Mouse (Mus musculus): ENCODE data around the gene Trub2. TPM values are rescaled to one million over a fixed set of nuclear protein-coding genes. Genes with fewer than 3 reads are reported as not detected.

Trub2 gene
- polyA plus RNA-seq, 1 experiment, result 42.8 TPM

- H3K27ac ChIP-seq (ENCODE audit: insufficient read depth, low read length), result no peak overlapping the region
- no peak for TF ChIP-seq POLR2A (IDR thresholded peaks at IDR 0.05; ENCODE audit: borderline replicate concordance, insufficient read depth, low read length)
- H3K4me1 ChIP-seq (ENCODE audit: control insufficient read depth, insufficient read depth, low read length), result peaks cover 8% of the 10 kb centered on the region; the same call in 1 of the 2 replicates
Observed at GRCm38 (mm10) chr2:29737209-29737925, 50.9 kb downstream of the Trub2 start.

GRCm38 (mm10) chr2:29735708-29736107, 52.6 kb downstream of the Trub2 start:
- 91% methylated on average over 12 of the region's 12 CpGs for WGBS
- no peak overlapping the region for H3K27ac ChIP-seq (ENCODE audit: insufficient read depth, low read length)
- no peak overlapping the region for H3K4me3 ChIP-seq (replicated peaks; ENCODE audit: insufficient read depth, low read depth, low read length)
- TF ChIP-seq POLR2A (IDR thresholded peaks at IDR 0.05; ENCODE audit: borderline replicate concordance, insufficient read depth, low read length) (no peak), CTCF (IDR thresholded peaks at IDR 0.05; ENCODE audit: borderline replicate concordance, insufficient read depth, low read depth, low read length) (no peak)
- H3K4me1 ChIP-seq (ENCODE audit: control insufficient read depth, insufficient read depth, low read length), result peaks cover 8% of the 10 kb centered on the region; the same call in 1 of the 2 replicates
- H3K27me3 ChIP-seq (ENCODE audit: control insufficient read depth, insufficient read depth, low read length), result no peaks in the 10 kb centered on the region
- DNase-seq, result no peak

More at GRCm38 (mm10) chr2:29737209-29737925, 50.9 kb downstream of the Trub2 start:
- 45% methylated on average over 12 of the region's 12 CpGs for WGBS
- DNase-seq, result no peak
- Histone ChIP-seq H3K27me3 (ENCODE audit: control insufficient read depth, insufficient read depth, low read length) (no peaks in the 10 kb centered on the region), H3K4me3 (replicated peaks; ENCODE audit: insufficient read depth, low read depth, low read length) (no peak overlapping the region)

GRCm38 (mm10) chr2:29733348-29733747, 55.0 kb downstream of the Trub2 start:
- WGBS, result 84% methylated on average over 5 of the region's 5 CpGs
- TF ChIP-seq POLR2A (IDR thresholded peaks at IDR 0.05; ENCODE audit: borderline replicate concordance, insufficient read depth, low read length) (no peak), CTCF (IDR thresholded peaks at IDR 0.05; ENCODE audit: borderline replicate concordance, insufficient read depth, low read depth, low read length) (no peak)
- peaks cover 8% of the 10 kb centered on the region; the same call in 1 of the 2 replicates for H3K4me1 ChIP-seq (ENCODE audit: control insufficient read depth, insufficient read depth, low read length)
- H3K27ac ChIP-seq (ENCODE audit: insufficient read depth, low read length), result no peak overlapping the region
- DNase-seq, result no peak
- H3K4me3 ChIP-seq (replicated peaks; ENCODE audit: insufficient read depth, low read depth, low read length), result no peak overlapping the region
- H3K27me3 ChIP-seq (ENCODE audit: control insufficient read depth, insufficient read depth, low read length), result no peaks in the 10 kb centered on the region

GRCm38 (mm10) chr2:29732559-29732958, 55.7 kb downstream of the Trub2 start:
- no peaks in the 10 kb centered on the region for H3K27me3 ChIP-seq (ENCODE audit: control insufficient read depth, insufficient read depth, low read length)
- H3K27ac ChIP-seq (ENCODE audit: insufficient read depth, low read length), result no peak overlapping the region
- no peak for TF ChIP-seq POLR2A (IDR thresholded peaks at IDR 0.05; ENCODE audit: borderline replicate concordance, insufficient read depth, low read length)
- no peak for TF ChIP-seq CTCF (IDR thresholded peaks at IDR 0.05; ENCODE audit: borderline replicate concordance, insufficient read depth, low read depth, low read length)
- 0 out of 2 replicates have a peak, but pooled peaks cover 4% of the 10 kb centered on the region for H3K4me1 ChIP-seq (ENCODE audit: control insufficient read depth, insufficient read depth, low read length)
- 87% methylated on average over 10 of the region's 10 CpGs for WGBS
- DNase-seq, result no peak
- H3K4me3 ChIP-seq (replicated peaks; ENCODE audit: insufficient read depth, low read depth, low read length), result no peak overlapping the region

GRCm38 (mm10) chr2:29731545-29731944, 56.8 kb downstream of the Trub2 start:
- H3K4me1 ChIP-seq (ENCODE audit: control insufficient read depth, insufficient read depth, low read length), result no peaks in the 10 kb centered on the region
- H3K4me3 ChIP-seq (replicated peaks; ENCODE audit: insufficient read depth, low read depth, low read length), result no peak overlapping the region
- no peak for TF ChIP-seq POLR2A (IDR thresholded peaks at IDR 0.05; ENCODE audit: borderline replicate concordance, insufficient read depth, low read length)
- TF ChIP-seq CTCF (IDR thresholded peaks at IDR 0.05; ENCODE audit: borderline replicate concordance, insufficient read depth, low read depth, low read length), result peak; percentile 85
- H3K27me3 ChIP-seq (ENCODE audit: control insufficient read depth, insufficient read depth, low read length), result no peaks in the 10 kb centered on the region
- 52% methylated on average over 3 of the region's 3 CpGs for WGBS
- no peak overlapping the region for H3K27ac ChIP-seq (ENCODE audit: insufficient read depth, low read length)
- DNase-seq, result peak; percentile 65 to 67

GRCm38 (mm10) chr2:29729500-29729899, 58.8 kb downstream of the Trub2 start:
- Histone ChIP-seq H3K4me3 (replicated peaks; ENCODE audit: insufficient read depth, low read depth, low read length) (no peak overlapping the region), H3K4me1 (ENCODE audit: control insufficient read depth, insufficient read depth, low read length) (no peaks in the 10 kb centered on the region), H3K27me3 (ENCODE audit: control insufficient read depth, insufficient read depth, low read length) (no peaks in the 10 kb centered on the region), H3K27ac (ENCODE audit: insufficient read depth, low read length) (no peak overlapping the region)
- TF ChIP-seq POLR2A (IDR thresholded peaks at IDR 0.05; ENCODE audit: borderline replicate concordance, insufficient read depth, low read length), result no peak
- no peak for DNase-seq
- 52% methylated on average over 2 of the region's 2 CpGs for WGBS

GRCm38 (mm10) chr2:29724664-29725365, 63.5 kb downstream of the Trub2 start:
- Histone ChIP-seq H3K4me3 (replicated peaks; ENCODE audit: insufficient read depth, low read depth, low read length) (no peak overlapping the region), H3K27ac (ENCODE audit: insufficient read depth, low read length) (no peak overlapping the region), H3K27me3 (ENCODE audit: control insufficient read depth, insufficient read depth, low read length) (no peaks in the 10 kb centered on the region), H3K4me1 (ENCODE audit: control insufficient read depth, insufficient read depth, low read length) (0 out of 2 replicates have a peak, but pooled peaks cover 6% of the 10 kb centered on the region)
- no peak for TF ChIP-seq POLR2A (IDR thresholded peaks at IDR 0.05; ENCODE audit: borderline replicate concordance, insufficient read depth, low read length)
- no peak for TF ChIP-seq CTCF (IDR thresholded peaks at IDR 0.05; ENCODE audit: borderline replicate concordance, insufficient read depth, low read depth, low read length)
- DNase-seq, result no peak
- 87% methylated on average over 5 of the region's 5 CpGs for WGBS

- TF ChIP-seq CTCF (IDR thresholded peaks at IDR 0.05; ENCODE audit: borderline replicate concordance, insufficient read depth, low read depth, low read length) (no peak), POLR2A (IDR thresholded peaks at IDR 0.05; ENCODE audit: borderline replicate concordance, insufficient read depth, low read length) (no peak)
- Histone ChIP-seq H3K27me3 (ENCODE audit: control insufficient read depth, insufficient read depth, low read length) (no peaks in the 10 kb centered on the region), H3K4me3 (replicated peaks; ENCODE audit: insufficient read depth, low read depth, low read length) (no peak overlapping the region), H3K4me1 (ENCODE audit: control insufficient read depth, insufficient read depth, low read length) (0 out of 2 replicates have a peak, but pooled peaks cover 6% of the 10 kb centered on the region), H3K27ac (ENCODE audit: insufficient read depth, low read length) (no peak overlapping the region)
- 87% methylated on average over 3 of the region's 3 CpGs for WGBS
- no peak for DNase-seq
Observed at GRCm38 (mm10) chr2:29723132-29723531, 65.2 kb downstream of the Trub2 start.

Data from cerebellum, adult 2 months (tissue).